Mouse (Mus musculus) liver, adult 2 months (tissue): ENCODE data around the gene Fam221b.

Experiments used
- CTCF ChIP-seq: fragments of 200-500 bp; IDR thresholded peaks from 2 replicates; pipeline ENCODE4 v1.5.1; 2011; ENCODE audit warnings: low read depth, low read length, control low read depth
- POLR2A ChIP-seq: fragments of 200-500 bp; IDR thresholded peaks from 2 replicates; pipeline ENCODE4 v1.6.1; 2011; ENCODE audit warnings: low read length, control low read depth; ENCODE audit not compliant: insufficient read depth; ENCODE audit errors: extremely low read depth

GRCm38 (mm10) chr4:43690021-43690420 is 21.1 kb upstream of the Fam221b start:
- TF ChIP-seq CTCF (no peak), POLR2A (no peak)
